Mouse (Mus musculus) CD8-positive naive resting alpha-beta T cell, adult 2 months (primary cell): Measurements from ENCODE around the gene Trnp1.

Experiments
- DNase-seq, 2 experiments: peaks; one replicate each; pipeline ENCODE4 v3.0.0; 2022; ENCODE audit warnings: low read depth in 2 of 2, low spot score in 2 of 2

Trnp1 gene

GRCm38 (mm10) chr4:133460796-133461325, 37.5 kb downstream of the Trnp1 start:
- no peak for DNase-seq

- DNase-seq, result no peak
Measured at GRCm38 (mm10) chr4:133460006-133460405, 38.3 kb downstream of the Trnp1 start.

GRCm38 (mm10) chr4:133458044-133458443, 40.3 kb downstream of the Trnp1 start:
- DNase-seq, result no peak

DNA sequence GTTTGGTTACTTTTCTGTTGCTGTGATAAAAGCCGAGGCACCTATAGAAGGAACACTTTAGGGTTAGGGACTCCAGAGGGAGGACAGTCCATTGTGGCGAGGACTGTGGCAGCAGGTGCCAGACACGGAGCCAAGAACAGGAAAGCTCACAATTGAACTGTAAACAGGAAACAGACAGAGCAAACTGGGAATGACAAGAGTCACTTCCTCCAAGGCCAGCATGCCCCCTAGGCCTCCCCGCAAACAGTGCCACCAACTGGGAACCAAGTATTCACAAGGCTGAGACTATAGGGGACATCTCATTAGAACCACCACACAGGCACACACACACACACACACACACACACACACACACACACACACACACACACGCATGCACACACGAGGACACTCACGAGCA, 45.9 kb downstream of the Trnp1 start:
- no peak for DNase-seq

DNA sequence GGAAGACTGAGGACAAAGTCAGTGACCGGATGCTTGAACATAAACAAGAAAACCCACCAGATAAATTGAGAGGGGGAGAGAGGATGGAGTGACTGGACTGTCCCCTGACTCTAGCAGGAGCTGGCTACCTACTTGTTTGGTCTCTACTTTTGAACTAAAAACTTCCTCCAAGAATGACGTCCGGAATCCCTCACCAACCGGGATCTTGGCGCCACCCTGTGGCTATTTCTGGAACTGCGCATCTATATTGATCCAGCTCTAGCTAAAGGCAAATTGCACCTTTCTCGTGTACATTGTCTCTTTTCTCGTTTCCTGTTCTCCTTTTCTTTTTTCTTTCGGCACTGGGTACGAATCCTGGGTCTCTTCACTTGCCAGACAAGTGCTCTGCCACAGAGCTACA, 46.8 kb downstream of the Trnp1 start:
- peak; percentile 75 to 87 for DNase-seq

DNA sequence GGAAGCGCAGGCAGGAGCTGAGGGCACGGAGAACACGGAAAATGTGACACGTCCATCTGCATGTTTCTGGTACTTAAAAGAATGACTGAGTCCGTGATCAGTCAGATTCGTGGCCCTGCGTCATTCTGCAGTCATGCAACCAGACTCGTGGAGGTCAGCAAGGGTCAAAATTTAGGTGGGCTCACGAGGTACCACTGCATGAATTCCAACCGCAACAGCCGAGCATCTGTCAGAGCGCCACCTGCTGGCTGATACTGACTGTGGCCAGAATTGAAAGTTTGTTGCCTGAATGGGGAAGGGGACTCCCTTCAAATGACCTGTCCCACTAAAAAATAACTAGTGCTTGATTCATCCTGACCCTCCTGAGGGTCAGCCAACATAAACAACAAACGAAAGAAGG, 48.6 kb downstream of the Trnp1 start:
- peak; percentile 33 to 40 for DNase-seq

- DNase-seq, result no peak
Measured at GRCm38 (mm10) chr4:133448708-133449388, 49.5 kb downstream of the Trnp1 start.

DNA sequence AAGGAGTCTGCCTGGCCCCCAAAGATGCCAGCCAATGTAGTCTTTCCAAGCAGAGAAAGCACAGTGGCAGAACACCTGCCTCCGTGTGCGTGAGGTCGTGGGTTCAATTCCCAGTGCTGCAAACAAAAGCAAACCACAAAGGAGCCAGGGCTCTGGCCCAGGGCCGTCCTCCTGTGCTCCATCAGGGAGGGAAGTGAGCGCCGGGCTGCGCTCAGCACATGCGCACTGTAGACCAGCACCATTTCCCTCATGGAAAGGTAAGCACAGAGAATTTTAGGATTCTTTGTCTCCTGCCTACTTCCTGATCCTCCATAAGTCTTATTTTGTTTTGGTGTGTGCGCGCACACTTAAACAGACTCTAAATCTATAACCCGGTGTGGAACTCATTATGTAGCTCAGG, 50.4 kb downstream of the Trnp1 start:
- no peak for DNase-seq

GRCm38 (mm10) chr4:133447366-133447765, 51.0 kb downstream of the Trnp1 start:
- no peak for DNase-seq

- no peak for DNase-seq
Measured at GRCm38 (mm10) chr4:133445727-133446126, 52.6 kb downstream of the Trnp1 start.

GRCm38 (mm10) chr4:133443085-133443484, 55.3 kb downstream of the Trnp1 start:
- DNase-seq, result no peak

- no peak for DNase-seq
Measured at GRCm38 (mm10) chr4:133442194-133442593, 56.2 kb downstream of the Trnp1 start.
